Mouse (Mus musculus) MEL (cell line): ENCODE results near the gene Mettl26. TPM values are rescaled to one million over a fixed set of nuclear protein-coding genes. Genes with fewer than 3 reads are reported as not detected.

Source experiments
- DNase-seq: peaks from one replicate; pipeline ENCODE4 v3.0.0; 2011; ENCODE audit warnings: low read depth, low spot score
- H3K27ac ChIP-seq: 2 replicates; pipeline ENCODE4 v1.5.1; 2012; ENCODE audit warnings: low read depth, mild to moderate bottlenecking, control low read depth, low read length, moderate library complexity; ENCODE audit not compliant: control insufficient read depth
- H3K27me3 ChIP-seq, 2 experiments: fragments of 150-350 bp in 1 of 2; sonication (generic) in 1 of 2; 2 replicates each; pipeline ENCODE4 v1.6.1; 2012; ENCODE audit warnings: low read length in 2 of 2, mild to moderate bottlenecking in 2 of 2, improper control_type of control experiment in 1 of 2, moderate library complexity in 1 of 2; ENCODE audit not compliant: insufficient read depth in 2 of 2, control insufficient read depth in 1 of 2
- H3K36me3 ChIP-seq, 2 experiments: 2 replicates each; pipeline ENCODE4 v1.6.1; 2012 to 2014; ENCODE audit warnings: low read length in 2 of 2, improper control_type of control experiment in 1 of 2, inconsistent platforms in 1 of 2, mild to moderate bottlenecking in 1 of 2; ENCODE audit not compliant: insufficient read depth in 2 of 2, control insufficient read depth in 1 of 2
- H3K4me1 ChIP-seq, 2 experiments: fragments of 150-350 bp in 1 of 2; sonication (generic) in 1 of 2; 2 replicates each; pipeline ENCODE4 v1.6.1; 2012; ENCODE audit warnings: low read length in 2 of 2, improper control_type of control experiment in 1 of 2, mild to moderate bottlenecking in 1 of 2; ENCODE audit not compliant: insufficient read depth in 2 of 2, control insufficient read depth in 1 of 2
- H3K4me3 ChIP-seq, 2 experiments: fragments of 150-350 bp in 1 of 2; sonication (generic) in 1 of 2; 2 replicates each; pipeline ENCODE4 v1.5.1; 2012; ENCODE audit warnings: low read depth in 2 of 2, low read length in 2 of 2, mild to moderate bottlenecking in 2 of 2, moderate library complexity in 2 of 2, control low read depth in 1 of 2, improper control_type of control experiment in 1 of 2; ENCODE audit not compliant: control insufficient read depth in 1 of 2, insufficient read depth in 1 of 2
- H3K79me2 ChIP-seq: 2 replicates; pipeline ENCODE4 v1.6.1; 2012; ENCODE audit warnings: mild to moderate bottlenecking, low read length, moderate library complexity; ENCODE audit not compliant: control insufficient read depth, poor library complexity, insufficient read depth
- H3K9ac ChIP-seq: 2 replicates; pipeline ENCODE4 v1.6.1; 2012; ENCODE audit warnings: low read depth, mild to moderate bottlenecking, control low read depth, low read length, moderate library complexity; ENCODE audit not compliant: control insufficient read depth, poor library complexity, severe bottlenecking
- H3K9me3 ChIP-seq: fragments of 150-350 bp; sonication (generic); replicated peaks from 2 replicates; pipeline ENCODE4 v1.6.1; 2012; ENCODE audit warnings: mild to moderate bottlenecking, low read length, improper control_type of control experiment, moderate library complexity; ENCODE audit not compliant: insufficient read depth
- BHLHE40 ChIP-seq: IDR thresholded peaks from 2 replicates; pipeline ENCODE4 v1.6.1; 2012; ENCODE audit warnings: low read depth, mild to moderate bottlenecking, inconsistent platforms, low read length, improper control_type of control experiment, borderline replicate concordance
- CHD1 ChIP-seq: IDR thresholded peaks from 2 replicates; pipeline ENCODE4 v1.6.1; 2012; ENCODE audit warnings: low read depth, mild to moderate bottlenecking, inconsistent platforms, low read length, improper control_type of control experiment
- CTCF ChIP-seq, 3 experiments: IDR thresholded peaks in 2 of 3; conservative IDR thresholded peaks in 1 of 3; 2 replicates each; pipeline ENCODE4 v1.5.1; 2011 to 2012; ENCODE audit warnings: low read length in 3 of 3, low read depth in 2 of 3, mild to moderate bottlenecking in 2 of 3, improper control_type of control experiment in 1 of 3, inconsistent platforms in 1 of 3, mixed read lengths in 1 of 3, moderate library complexity in 1 of 3; ENCODE audit not compliant: control insufficient read depth in 1 of 3, insufficient read depth in 1 of 3, poor library complexity in 1 of 3, severe bottlenecking in 1 of 3
- ELF1 ChIP-seq: IDR thresholded peaks from 2 replicates; pipeline ENCODE4 v1.6.1; 2014; ENCODE audit warnings: low read depth, mild to moderate bottlenecking, inconsistent platforms, low read length, improper control_type of control experiment, moderate library complexity
- EP300 ChIP-seq, 2 experiments: IDR thresholded peaks; 2 replicates each; pipeline ENCODE4 v1.6.1; 2011; ENCODE audit warnings: improper control_type of control experiment in 2 of 2, low read length in 2 of 2, low read depth in 1 of 2, mild to moderate bottlenecking in 1 of 2
- MAFK ChIP-seq: IDR thresholded peaks from 2 replicates; pipeline ENCODE4 v1.6.1; 2011; ENCODE audit warnings: low read depth, mild to moderate bottlenecking, low read length, improper control_type of control experiment, borderline replicate concordance
- MAX ChIP-seq: IDR thresholded peaks from 2 replicates; pipeline ENCODE4 v1.6.1; 2011; ENCODE audit warnings: low read length, improper control_type of control experiment
- MXI1 ChIP-seq: IDR thresholded peaks from 2 replicates; pipeline ENCODE4 v1.6.1; 2011; ENCODE audit warnings: mild to moderate bottlenecking, low read depth, low read length, improper control_type of control experiment
- NELFE ChIP-seq: IDR thresholded peaks from 2 replicates; pipeline ENCODE4 v1.6.1; 2011; ENCODE audit warnings: low read depth, low read length, improper control_type of control experiment
- POLR2A ChIP-seq, 2 experiments: IDR thresholded peaks; 2 replicates each; pipeline ENCODE4 v1.6.1; 2011 to 2012; ENCODE audit warnings: low read length in 2 of 2, mild to moderate bottlenecking in 2 of 2, control low read depth in 1 of 2, improper control_type of control experiment in 1 of 2, low read depth in 1 of 2, moderate library complexity in 1 of 2; ENCODE audit not compliant: control insufficient read depth in 1 of 2, insufficient read depth in 1 of 2, poor library complexity in 1 of 2
- POLR2AphosphoS5 ChIP-seq: IDR thresholded peaks from 2 replicates; pipeline ENCODE4 v1.6.1; 2012; ENCODE audit warnings: low read depth, borderline replicate concordance, mild to moderate bottlenecking, inconsistent platforms, low read length, moderate library complexity, mixed read lengths
- RCOR1 ChIP-seq: IDR thresholded peaks from 2 replicates; pipeline ENCODE4 v1.6.1; 2012; ENCODE audit warnings: low read depth, mild to moderate bottlenecking, inconsistent platforms, low read length, improper control_type of control experiment
- SIN3A ChIP-seq: IDR thresholded peaks from 2 replicates; pipeline ENCODE4 v1.6.1; 2012; ENCODE audit warnings: low read length, improper control_type of control experiment, inconsistent platforms
- TAL1 ChIP-seq: IDR thresholded peaks from 2 replicates; pipeline ENCODE4 v1.6.1; 2012; ENCODE audit warnings: mild to moderate bottlenecking, inconsistent platforms, low read length, moderate library complexity, mixed read lengths
- TBP ChIP-seq: IDR thresholded peaks from 2 replicates; pipeline ENCODE4 v1.8.0; 2011; ENCODE audit warnings: low read depth, low read length, improper control_type of control experiment
- ZC3H11A ChIP-seq: IDR thresholded peaks from 2 replicates; pipeline ENCODE4 v1.6.1; 2012; ENCODE audit warnings: low read depth, mild to moderate bottlenecking, inconsistent platforms, low read length, improper control_type of control experiment
- ZMIZ1 ChIP-seq: IDR thresholded peaks from 2 replicates; pipeline ENCODE4 v1.6.1; 2012; ENCODE audit warnings: low read depth, mild to moderate bottlenecking, inconsistent platforms, low read length, improper control_type of control experiment, moderate library complexity
- ZNF384 ChIP-seq: IDR thresholded peaks from 2 replicates; pipeline ENCODE4 v1.6.1; 2012; ENCODE audit warnings: low read depth, mild to moderate bottlenecking, inconsistent platforms, low read length, improper control_type of control experiment
- polyA plus RNA-seq, 2 experiments: library from polyadenylated mRNA; stranded (reverse) in 1 of 2; unstranded in 1 of 2; fragments of >175 nt in 1 of 2; fragments of >200 nt in 1 of 2; gene quantifications; 2 replicates each; pipeline versions ENCODE4 v1.2.1 to v1.2.4; 2012; ENCODE audit warnings: low replicate concordance in 2 of 2, low read depth in 1 of 2; ENCODE audit not compliant: insufficient read length in 2 of 2, insufficient read depth in 1 of 2, missing spikeins in 1 of 2
- total RNA-seq: library from RNA; depleted of rRNA; stranded (reverse); fragments of 300-350 nt; gene quantifications from 2 replicates; pipeline ENCODE4 v1.2.3, GENCODE M21; 2012

Mettl26 gene
- total and polyA plus RNA-seq, 3 experiments, result 31.7 to 50.6 TPM; not detected in 1

- H3K4me1 ChIP-seq, result no peaks in the 10 kb centered on the region
- no peaks in the 10 kb centered on the region for H3K9me3 ChIP-seq
- no peaks in the 10 kb centered on the region for H3K27me3 ChIP-seq
- no peak overlapping the region for H3K4me3 ChIP-seq
- no peak overlapping the region for H3K9ac ChIP-seq
- TF ChIP-seq MAX (no peak), BHLHE40 (no peak), TBP (no peak), POLR2AphosphoS5 (no peak), CHD1 (no peak), TAL1 (no peak), MXI1 (no peak), ELF1 (no peak), EP300 (IDR thresholded peaks at IDR 0.05; ENCODE audit: low read depth in 1 of 2, low read length in 2 of 2) (no peak), RCOR1 (no peak), CTCF (IDR thresholded peaks at IDR 0.05 in 2 of 3, conservative IDR thresholded peaks at IDR 0.05 in 1 of 3; ENCODE audit: control insufficient read depth in 1 of 3, insufficient read depth in 1 of 3, low read depth in 2 of 3, low read length in 3 of 3, poor library complexity in 1 of 3, severe bottlenecking in 1 of 3) (no peak), ZC3H11A (no peak), MAFK (no peak), ZNF384 (no peak), ZMIZ1 (no peak), SIN3A (no peak)
- no peak for DNase-seq
- H3K36me3 ChIP-seq, result peaks cover 0 to 2% of the 10 kb centered on the region in 2 experiments; a peak in 1 of 4 replicates
- H3K27ac ChIP-seq, result no peak overlapping the region
- H3K79me2 ChIP-seq, result no peaks in the 10 kb centered on the region
Measured at GRCm38 (mm10) chr17:25903061-25903460, 28.2 kb downstream of the Mettl26 start.

DNA sequence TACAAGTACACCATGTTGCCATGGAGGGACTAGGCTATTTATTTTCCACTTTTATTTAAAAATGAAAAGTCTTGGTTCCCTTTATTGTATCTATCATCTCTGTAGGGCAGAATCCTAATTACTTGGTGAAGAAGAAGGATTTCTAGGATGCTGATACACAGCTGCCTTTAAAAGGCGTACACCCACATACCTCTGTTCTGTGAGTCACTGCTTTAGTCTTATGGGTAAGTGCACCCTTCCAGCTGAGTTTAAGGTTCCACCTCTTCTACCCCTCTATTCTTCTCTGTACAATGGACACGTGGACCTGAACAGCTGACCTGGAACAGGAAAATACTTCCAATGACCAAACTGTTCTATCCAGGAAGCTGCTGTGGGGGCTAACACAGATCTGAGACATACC is 32.8 kb downstream of the Mettl26 start:
- no peak for DNase-seq
- Histone ChIP-seq H3K9ac (no peak overlapping the region), H3K4me1 (no peaks in the 10 kb centered on the region), H3K36me3 (no peaks in the 10 kb centered on the region), H3K9me3 (no peaks in the 10 kb centered on the region), H3K4me3 (no peak overlapping the region), H3K27me3 (no peaks in the 10 kb centered on the region), H3K79me2 (peaks cover 8% of the 10 kb centered on the region; the same call in 1 of the 2 replicates), H3K27ac (no peak overlapping the region)
- no peak for TF ChIP-seq EP300 (IDR thresholded peaks at IDR 0.05; ENCODE audit: low read depth in 1 of 2, low read length in 2 of 2)
- TF ChIP-seq ZNF384, result no peak
- no peak for TF ChIP-seq POLR2A (IDR thresholded peaks at IDR 0.05; ENCODE audit: control insufficient read depth in 1 of 2, insufficient read depth in 1 of 2, low read depth in 1 of 2, low read length in 2 of 2, poor library complexity in 1 of 2)
- no peak for TF ChIP-seq NELFE
